Mouse (Mus musculus) hindbrain, embryonic 11.5 days (tissue): ENCODE results near the gene Trim8. TPM values are rescaled to one million over a fixed set of nuclear protein-coding genes. Genes with fewer than 3 reads are reported as not detected.

ENCODE experiments used
- ATAC-seq: fragments of 200-750 bp; cut with Nextera tagmentation; 2 replicates; pipeline ENCODE4 v1.8.0; 2017; ENCODE audit warnings: mild to moderate bottlenecking, moderate TSS enrichment, moderate library complexity; ENCODE audit not compliant: low FRiP score
- DNase-seq: peaks from one replicate; pipeline ENCODE4 v3.0.0-alpha.2; 2015; ENCODE audit warnings: low spot score
- H3K27ac ChIP-seq: fragments of 300-500 bp; sonication (generic); 2 replicates; pipeline ENCODE4 v1.5.1; 2014; ENCODE audit warnings: mild to moderate bottlenecking, low read depth, low read length
- H3K27me3 ChIP-seq: fragments of 300-500 bp; sonication (generic); 2 replicates; pipeline ENCODE4 v1.6.1; 2014; ENCODE audit warnings: mild to moderate bottlenecking, low read length, moderate library complexity, mixed read lengths; ENCODE audit not compliant: control insufficient read depth, insufficient read depth
- H3K36me3 ChIP-seq: fragments of 300-500 bp; sonication (generic); 2 replicates; pipeline ENCODE4 v1.6.1; 2014; ENCODE audit warnings: mild to moderate bottlenecking, low read length, moderate library complexity, mixed read lengths; ENCODE audit not compliant: control insufficient read depth, insufficient read depth
- H3K4me1 ChIP-seq: fragments of 300-500 bp; sonication (generic); replicated peaks from 2 replicates; pipeline ENCODE4 v1.6.1; 2014; ENCODE audit warnings: low read length, mixed read lengths; ENCODE audit not compliant: control insufficient read depth, insufficient read depth
- H3K4me2 ChIP-seq: fragments of 300-500 bp; sonication (generic); replicated peaks from 2 replicates; pipeline ENCODE4 v1.6.1; 2014; ENCODE audit warnings: mild to moderate bottlenecking, low read depth, low read length
- H3K4me3 ChIP-seq: fragments of 300-500 bp; sonication (generic); 2 replicates; pipeline ENCODE4 v1.5.1; 2014; ENCODE audit warnings: low read depth, low read length
- H3K9ac ChIP-seq: fragments of 300-500 bp; sonication (generic); 2 replicates; pipeline ENCODE4 v1.6.1; 2014; ENCODE audit warnings: low read depth, low read length
- H3K9me3 ChIP-seq: fragments of 300-500 bp; sonication (generic); 2 replicates; pipeline ENCODE4 v1.6.1; 2016; ENCODE audit warnings: low read length; ENCODE audit not compliant: control insufficient read depth
- WGBS: fragments of 180-500 bp; shearing (Covaris S2); extraction: QIAGEN DNeasy Blood & Tissue Kit; methylation state at CpG from one replicate; pipeline ENCODE4 v1.1.7; 2014; 5-methylcytosine and 5-hydroxymethylcytosine counted together
- polyA plus RNA-seq: library from polyadenylated mRNA; unstranded; fragments of >200 nt; fragmentation: Nextera tagmentation; extraction: Ambion mirVana; gene quantifications from 2 replicates; pipeline ENCODE4 v1.2.1, GENCODE M21; 2014

The Trim8 gene
- polyA plus RNA-seq, 1 experiment from 2014 or later, result 30.6 TPM

DNA sequence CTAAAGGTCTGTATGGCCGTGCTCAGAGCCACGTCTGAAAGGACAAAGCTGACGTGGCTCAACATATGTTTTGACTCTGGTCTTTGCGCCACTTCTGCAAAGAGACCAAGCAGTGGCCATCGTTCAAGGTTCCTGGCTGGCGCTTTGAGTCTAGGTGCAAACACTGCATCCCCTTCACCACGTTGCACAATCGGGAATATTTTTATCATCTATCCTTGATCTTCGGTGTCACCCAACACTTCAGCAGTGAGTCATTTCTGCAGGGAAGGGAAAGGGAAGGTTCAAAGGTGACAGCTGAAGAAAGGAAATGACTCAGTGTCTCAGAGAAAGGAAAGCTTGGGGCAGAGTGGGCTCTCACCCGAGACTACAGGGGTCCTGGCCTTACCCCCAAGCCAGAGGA lies 42.2 kb upstream of the Trim8 start:
- Histone ChIP-seq H3K4me3 (no peak overlapping the region), H3K4me2 (no peak overlapping the region), H3K27me3 (no peaks in the 10 kb centered on the region), H3K4me1 (0 out of 2 replicates have a peak, but pooled peaks cover 2% of the 10 kb centered on the region), H3K27ac (no peak overlapping the region), H3K9ac (no peak overlapping the region), H3K9me3 (no peaks in the 10 kb centered on the region), H3K36me3 (0 out of 2 replicates have a peak, but pooled peaks cover 2% of the 10 kb centered on the region)
- ATAC-seq (no peak), DNase-seq (no peak)
- 83% methylated on average over 10 of the region's 10 CpGs for WGBS

DNA sequence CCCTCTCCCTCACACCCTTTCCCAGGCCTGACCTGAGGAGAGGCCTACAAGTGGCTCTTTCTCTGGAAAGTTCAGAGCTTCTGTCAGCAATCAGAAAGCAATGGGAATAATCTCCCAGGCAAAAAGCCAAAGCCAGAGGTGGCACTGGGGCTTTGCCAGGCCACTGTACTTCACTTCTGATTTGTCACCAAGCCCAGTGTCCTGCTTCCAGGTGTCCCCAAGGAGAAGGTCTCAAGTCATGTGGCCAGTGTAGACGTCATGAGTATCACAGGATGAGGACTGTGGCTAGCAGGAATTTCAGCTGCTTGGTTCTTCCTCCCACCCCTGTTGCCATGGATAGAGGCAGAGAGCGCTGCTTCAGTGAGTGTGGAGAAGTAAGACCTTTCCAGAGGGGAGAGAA lies 41.6 kb upstream of the Trim8 start:
- H3K9ac ChIP-seq, result no peak overlapping the region
- DNase-seq (no peak), ATAC-seq (no peak)
- H3K27me3 ChIP-seq, result no peaks in the 10 kb centered on the region
- no peak overlapping the region for H3K4me3 ChIP-seq
- 0 out of 2 replicates have a peak, but pooled peaks cover 2% of the 10 kb centered on the region for H3K36me3 ChIP-seq
- no peak overlapping the region for H3K27ac ChIP-seq
- WGBS, result 90% methylated on average over 2 of the region's 2 CpGs
- no peaks in the 10 kb centered on the region for H3K9me3 ChIP-seq
- H3K4me1 ChIP-seq, result 0 out of 2 replicates have a peak, but pooled peaks cover 2% of the 10 kb centered on the region
- H3K4me2 ChIP-seq, result no peak overlapping the region

DNA sequence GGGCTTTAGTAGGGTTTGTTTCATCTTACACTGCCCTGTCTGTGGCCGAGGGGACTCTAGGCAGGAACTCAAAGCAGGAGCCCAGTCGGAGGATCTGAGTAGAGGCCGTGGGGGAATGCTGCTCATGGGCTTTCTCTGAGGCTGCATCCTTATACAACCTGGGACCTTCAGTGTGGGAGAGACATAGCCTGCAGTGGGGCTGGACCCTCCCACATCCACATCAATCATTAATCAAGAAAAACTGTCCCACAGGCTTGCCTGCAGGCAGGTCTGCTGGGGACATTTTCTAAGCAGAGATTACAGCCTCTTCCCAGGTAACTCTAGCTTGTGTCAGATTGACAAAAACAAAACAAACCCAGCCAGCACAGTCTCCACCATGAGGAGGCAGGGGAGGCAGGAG lies 38.9 kb upstream of the Trim8 start:
- DNase-seq (no peak), ATAC-seq (no peak)
- Histone ChIP-seq H3K4me3 (no peak overlapping the region), H3K4me1 (no peaks in the 10 kb centered on the region), H3K27me3 (no peaks in the 10 kb centered on the region), H3K9me3 (no peaks in the 10 kb centered on the region), H3K9ac (no peak overlapping the region), H3K27ac (no peak overlapping the region), H3K36me3 (0 out of 2 replicates have a peak, but pooled peaks cover 2% of the 10 kb centered on the region), H3K4me2 (no peak overlapping the region)
- WGBS, result 89% methylated on average over 3 of the region's 3 CpGs

DNA sequence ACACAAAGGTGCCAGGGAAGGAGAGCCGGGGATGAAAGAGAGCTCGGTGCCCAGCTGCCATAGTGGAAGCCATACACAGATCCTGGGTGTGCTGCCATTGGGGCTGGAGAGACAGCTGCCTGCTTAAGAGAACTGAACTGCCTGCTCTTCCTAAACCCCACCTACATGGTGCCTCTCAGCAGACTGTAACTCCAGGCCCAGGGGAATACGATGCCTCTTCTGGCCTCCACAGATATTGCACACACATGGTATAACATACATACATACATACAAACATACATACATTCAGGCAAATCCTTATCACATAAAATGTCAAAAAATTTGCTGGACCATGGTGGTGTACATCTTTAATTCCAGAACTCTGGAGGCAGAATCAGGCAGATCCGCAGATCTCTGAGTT lies 38.1 kb upstream of the Trim8 start:
- Histone ChIP-seq H3K4me1 (no peaks in the 10 kb centered on the region), H3K9me3 (no peaks in the 10 kb centered on the region), H3K4me2 (no peak overlapping the region), H3K4me3 (no peak overlapping the region), H3K27me3 (no peaks in the 10 kb centered on the region), H3K36me3 (0 out of 2 replicates have a peak, but pooled peaks cover 2% of the 10 kb centered on the region), H3K27ac (no peak overlapping the region), H3K9ac (no peak overlapping the region)
- DNase-seq, result no peak
- ATAC-seq, result no peak
- WGBS, result over 99% methylated on average over 4 of the region's 4 CpGs

DNA sequence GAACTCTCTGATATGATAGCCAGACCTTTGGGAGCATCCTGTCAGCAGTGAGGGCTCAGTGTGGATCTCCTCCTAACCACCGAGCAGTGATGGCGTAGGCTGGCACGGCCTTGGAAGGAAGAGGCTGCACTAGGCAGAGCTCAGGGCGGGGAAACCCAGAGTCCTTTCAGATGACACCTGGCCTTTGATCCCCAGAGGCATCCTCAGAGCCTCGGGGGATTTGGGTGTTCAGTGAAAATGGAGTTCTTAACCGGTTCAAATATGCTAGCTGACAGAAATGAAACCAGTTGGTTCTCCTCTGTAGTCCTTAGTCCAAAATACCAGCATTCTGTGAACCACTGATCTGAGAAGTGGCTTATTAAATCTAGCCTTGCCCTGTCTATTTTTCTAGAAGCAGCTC lies 35.3 kb upstream of the Trim8 start:
- Histone ChIP-seq H3K27me3 (no peaks in the 10 kb centered on the region), H3K36me3 (peaks cover 2% of the 10 kb centered on the region; the same call in 1 of the 2 replicates), H3K9ac (no peak overlapping the region), H3K4me2 (no peak overlapping the region), H3K4me3 (no peak overlapping the region), H3K27ac (no peak overlapping the region), H3K4me1 (peaks cover 5% of the 10 kb centered on the region), H3K9me3 (no peaks in the 10 kb centered on the region)
- WGBS, result 84% methylated on average over 6 of the region's 6 CpGs
- ATAC-seq, result no peak
- no peak for DNase-seq

DNA sequence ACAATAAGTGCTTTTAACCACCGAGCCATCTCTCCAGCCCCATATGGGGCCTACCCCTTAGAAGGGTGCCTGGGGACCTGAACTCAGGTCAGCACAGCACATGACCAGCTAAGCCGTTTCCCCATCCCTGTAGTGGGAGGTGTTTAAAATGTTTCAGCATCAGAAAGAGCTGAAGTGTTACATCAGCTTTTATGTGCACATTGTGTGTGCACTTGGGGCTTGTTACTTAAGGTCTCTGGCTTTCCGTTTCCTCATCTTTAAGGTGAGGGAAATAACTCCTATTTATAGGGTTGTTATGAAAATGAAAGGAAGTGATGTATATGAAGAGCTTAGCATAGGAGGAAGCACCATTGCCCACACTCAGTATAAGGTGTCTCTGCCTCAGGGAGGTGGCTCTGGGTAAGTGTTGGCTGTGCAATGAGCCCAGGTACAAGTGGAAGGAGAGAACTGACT lies 34.4 kb upstream of the Trim8 start:
- no peaks in the 10 kb centered on the region for H3K27me3 ChIP-seq
- H3K4me3 ChIP-seq, result no peak overlapping the region
- ATAC-seq (no peak), DNase-seq (no peak)
- no peak overlapping the region for H3K27ac ChIP-seq
- WGBS, result 63% methylated on average over 3 of the region's 3 CpGs
- H3K4me2 ChIP-seq, result no peak overlapping the region
- no peaks in the 10 kb centered on the region; the same call in 1 of the 2 replicates for H3K36me3 ChIP-seq
- no peak overlapping the region for H3K9ac ChIP-seq
- H3K4me1 ChIP-seq, result peaks cover 10% of the 10 kb centered on the region
- H3K9me3 ChIP-seq, result no peaks in the 10 kb centered on the region

DNA sequence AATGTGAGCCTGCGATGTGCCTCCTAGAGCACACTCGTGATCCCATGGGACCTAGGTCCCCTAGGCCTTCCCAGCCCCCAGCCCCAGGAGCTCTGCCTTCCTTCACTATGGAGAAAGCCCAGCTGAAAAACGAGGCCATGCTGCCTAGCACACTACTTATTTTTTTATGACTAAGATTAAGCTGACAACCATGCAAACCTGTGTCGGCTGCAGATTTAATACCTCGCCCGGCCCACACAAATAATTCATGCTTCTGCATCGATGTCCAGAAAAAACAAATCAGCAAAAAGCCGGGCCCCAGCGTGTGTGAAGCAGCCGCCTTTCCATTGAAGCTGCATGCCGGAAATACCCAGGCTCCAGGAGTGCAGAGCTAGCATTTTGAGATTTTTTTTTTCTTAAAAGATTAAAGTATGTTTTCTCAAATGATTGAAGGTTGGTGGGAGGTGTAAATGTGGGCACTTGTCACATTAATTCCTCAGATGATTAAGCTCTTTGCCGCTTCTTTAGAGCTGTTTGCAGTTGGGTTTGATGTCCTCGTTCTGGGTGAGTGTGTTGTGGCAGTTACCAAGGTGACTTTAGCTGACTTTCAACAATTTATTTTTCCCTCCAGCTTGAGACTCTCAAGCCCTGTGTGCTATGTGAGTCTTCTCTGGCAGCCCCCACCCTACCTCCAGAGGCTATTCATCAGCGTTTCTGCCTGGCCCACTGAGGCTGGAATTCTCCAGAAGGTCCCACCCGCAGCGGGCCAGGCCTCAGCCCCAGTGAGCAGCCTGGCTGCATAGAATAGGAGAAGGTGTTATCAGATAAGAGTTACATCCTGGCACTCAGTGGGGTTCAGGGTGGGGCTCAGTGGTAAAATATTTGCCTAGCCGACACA lies 30.9 kb upstream of the Trim8 start:
- Histone ChIP-seq H3K9me3 (no peaks in the 10 kb centered on the region), H3K9ac (no peak overlapping the region), H3K4me2 (no peak overlapping the region), H3K36me3 (peaks cover 4% of the 10 kb centered on the region), H3K27ac (peak overlapping the region; percentile 37), H3K4me3 (no peak overlapping the region), H3K27me3 (no peaks in the 10 kb centered on the region), H3K4me1 (peaks cover 10% of the 10 kb centered on the region)
- WGBS, result 37% methylated on average over 17 of the region's 17 CpGs
- DNase-seq (peak; percentile 30), ATAC-seq (no peak)

DNA sequence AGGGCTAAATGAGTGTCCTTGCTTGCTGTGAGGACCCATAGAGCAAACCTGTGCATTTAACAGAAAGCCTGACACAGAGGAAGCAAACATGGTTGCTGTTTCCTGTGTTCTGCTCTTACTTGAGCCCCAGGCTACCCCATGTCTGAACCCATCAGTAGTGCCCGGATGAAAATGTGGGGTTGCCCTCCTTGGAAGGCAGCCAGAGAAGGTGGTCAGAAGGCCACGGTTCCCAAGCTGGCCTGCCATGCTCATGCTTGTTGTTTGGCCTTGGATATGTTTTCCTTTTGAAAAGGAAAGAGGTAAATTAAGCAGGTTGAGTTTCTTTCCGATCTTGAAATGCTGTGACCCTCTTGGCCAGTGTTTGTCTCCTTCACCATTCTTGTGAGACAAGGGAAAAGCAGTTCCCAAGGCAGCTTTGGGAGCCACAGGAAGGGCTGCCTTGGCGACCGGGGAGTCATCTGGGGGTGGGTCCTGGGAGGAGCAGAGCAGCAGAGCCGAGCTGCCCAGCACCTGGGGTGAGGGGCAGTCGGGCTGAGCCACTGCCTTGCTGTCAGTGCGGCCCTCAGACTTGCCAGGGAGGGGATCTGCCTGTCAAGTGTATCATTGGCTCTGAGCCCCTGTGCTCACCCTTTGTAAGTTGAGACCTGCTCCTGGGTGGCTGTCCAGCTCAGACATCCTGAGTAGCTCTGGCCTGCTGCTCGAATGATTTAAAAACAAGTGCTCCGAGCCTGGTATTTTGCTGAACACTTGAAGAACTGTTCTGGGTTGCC lies 30.0 kb upstream of the Trim8 start:
- peaks cover 10% of the 10 kb centered on the region for H3K4me1 ChIP-seq
- WGBS, result 16% methylated on average over 10 of the region's 10 CpGs
- H3K4me3 ChIP-seq, result no peak overlapping the region
- H3K9me3 ChIP-seq, result no peaks in the 10 kb centered on the region
- DNase-seq, result peak; percentile 23
- H3K27ac ChIP-seq, result peak overlapping the region; percentile 37
- H3K9ac ChIP-seq, result 0 out of 2 replicates have a peak overlapping the region, but pooled peaks have one; percentile 31
- no peaks in the 10 kb centered on the region for H3K27me3 ChIP-seq
- H3K36me3 ChIP-seq, result peaks cover 4% of the 10 kb centered on the region
- H3K4me2 ChIP-seq, result no peak overlapping the region
- no peak for ATAC-seq
